Mouse (Mus musculus): ENCODE data around the gene C130026I21Rik. TPM values are rescaled to one million over a fixed set of nuclear protein-coding genes. Genes with fewer than 3 reads are reported as not detected.
A peak's percentile ranks its signal among the peaks of the same experiment; 100 is the strongest.
"Not testable (repeated sequence)": the region's sequence is repeated elsewhere in the genome, so short reads cannot be mapped to it uniquely, and the experiment has no call there.

Gene C130026I21Rik
- polyA plus RNA-seq, 1 experiment from 2014 or later: 0.33 TPM

DNA sequence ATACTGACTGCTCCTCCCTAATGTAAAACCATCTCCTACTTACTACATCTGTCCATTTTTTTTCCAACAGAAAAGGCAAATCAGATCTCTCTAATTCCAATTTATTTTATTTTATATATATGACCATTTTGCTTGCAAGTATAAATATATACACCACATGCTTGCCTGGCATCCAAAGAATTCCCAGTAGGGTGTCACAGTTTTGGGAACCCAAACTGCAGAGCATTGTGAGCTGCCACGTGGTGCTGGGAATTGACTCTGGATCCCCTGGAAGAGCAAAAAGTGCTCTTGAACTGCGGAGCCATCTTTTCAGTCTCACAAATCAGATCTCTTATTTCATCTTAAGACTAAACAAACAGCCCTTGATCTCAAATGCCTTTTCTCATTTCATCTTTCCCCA is 107.5 kb downstream of the C130026I21Rik start:
- 37% methylated on average over 1 of the region's 2 CpGs for WGBS
- DNase-seq (ENCODE audit: low spot score); H3K9me3 ChIP-seq (ENCODE audit: control insufficient read depth, low read length); H3K4me3 ChIP-seq (replicated peaks; ENCODE audit: low read length); H3K4me2 ChIP-seq (replicated peaks); H3K27me3 ChIP-seq (ENCODE audit: control insufficient read depth, insufficient read depth, low read length); H3K36me3 ChIP-seq (replicated peaks; ENCODE audit: control insufficient read depth, insufficient read depth); ATAC-seq (ENCODE audit: low FRiP score); H3K4me1 ChIP-seq (replicated peaks; ENCODE audit: control insufficient read depth, insufficient read depth, low read length); H3K27ac ChIP-seq; H3K9ac ChIP-seq: not testable (repeated sequence)

DNA sequence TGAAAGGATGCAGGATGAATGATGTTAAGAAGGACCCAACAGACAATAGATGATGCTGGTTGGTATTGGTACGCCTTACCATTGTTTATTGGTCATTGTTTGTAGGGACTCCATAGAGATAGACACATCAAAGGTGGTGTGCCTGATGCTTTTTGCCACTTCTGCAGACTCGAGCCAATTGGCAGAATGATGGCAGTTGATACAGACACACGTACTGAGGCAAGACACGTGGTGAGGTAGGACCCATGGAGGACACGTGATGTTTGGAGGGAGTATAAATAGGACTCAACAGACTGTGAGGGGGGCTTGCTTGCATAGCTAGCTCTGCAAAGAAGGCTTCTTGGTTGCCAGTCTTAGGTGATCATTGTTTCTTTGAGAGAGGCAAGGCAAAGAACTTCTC is 115.2 kb downstream of the C130026I21Rik start:
- H3K4me1 ChIP-seq (replicated peaks; ENCODE audit: control insufficient read depth, insufficient read depth, low read length); H3K4me3 ChIP-seq (replicated peaks; ENCODE audit: low read length); H3K36me3 ChIP-seq (replicated peaks; ENCODE audit: control insufficient read depth, insufficient read depth); ATAC-seq (ENCODE audit: low FRiP score); H3K9ac ChIP-seq; H3K4me2 ChIP-seq (replicated peaks); H3K27ac ChIP-seq; H3K9me3 ChIP-seq (ENCODE audit: control insufficient read depth, low read length); H3K27me3 ChIP-seq (ENCODE audit: control insufficient read depth, insufficient read depth, low read length); DNase-seq (ENCODE audit: low spot score): not testable (repeated sequence)
- WGBS: 83% methylated on average over 4 of the region's 5 CpGs

DNA sequence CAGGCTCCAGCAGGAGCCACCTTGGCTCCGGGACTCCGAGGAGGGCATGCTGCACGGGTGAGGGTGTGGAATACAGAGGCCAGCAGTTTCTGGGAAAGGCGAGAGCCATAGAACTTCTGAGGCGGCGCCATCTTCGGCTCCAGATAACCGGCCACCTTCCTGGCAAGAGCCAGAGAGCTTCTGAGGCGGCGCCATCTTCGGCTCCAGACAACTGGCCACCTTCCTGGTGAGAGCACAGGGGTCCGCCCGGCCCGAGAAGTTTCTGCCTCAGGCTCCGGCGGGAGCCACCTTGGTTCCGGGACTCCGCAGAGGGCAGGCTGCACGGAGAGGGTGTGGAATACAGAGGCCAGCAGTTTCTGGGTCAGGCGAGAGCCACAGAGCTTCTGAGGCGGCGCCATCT is 136.7 kb downstream of the C130026I21Rik start:
- 96% methylated on average over 21 of the region's 22 CpGs for WGBS

GRCm38 (mm10) chr1:85121841-85122240 is 148.5 kb downstream of the C130026I21Rik start:
- H3K27ac ChIP-seq; H3K9me3 ChIP-seq (ENCODE audit: control insufficient read depth, low read length); H3K36me3 ChIP-seq (replicated peaks; ENCODE audit: control insufficient read depth, insufficient read depth); DNase-seq (ENCODE audit: low spot score); ATAC-seq (ENCODE audit: low FRiP score); H3K4me2 ChIP-seq (replicated peaks); H3K4me3 ChIP-seq (replicated peaks; ENCODE audit: low read length); H3K9ac ChIP-seq; H3K27me3 ChIP-seq (ENCODE audit: control insufficient read depth, insufficient read depth, low read length); H3K4me1 ChIP-seq (replicated peaks; ENCODE audit: control insufficient read depth, insufficient read depth, low read length): not testable (repeated sequence)
- 86% methylated on average over 4 of the region's 4 CpGs for WGBS

More for the DNA sequence above, 136.7 kb downstream of the C130026I21Rik start:
- not testable (repeated sequence) for H3K4me1 ChIP-seq (replicated peaks; ENCODE audit: control insufficient read depth, insufficient read depth, low read length); H3K9me3 ChIP-seq (ENCODE audit: control insufficient read depth, low read length); DNase-seq (ENCODE audit: low spot score); H3K4me2 ChIP-seq (replicated peaks); ATAC-seq (ENCODE audit: low FRiP score); H3K9ac ChIP-seq; H3K4me3 ChIP-seq (replicated peaks; ENCODE audit: low read length); H3K36me3 ChIP-seq (replicated peaks; ENCODE audit: control insufficient read depth, insufficient read depth); H3K27me3 ChIP-seq (ENCODE audit: control insufficient read depth, insufficient read depth, low read length); H3K27ac ChIP-seq

DNA sequence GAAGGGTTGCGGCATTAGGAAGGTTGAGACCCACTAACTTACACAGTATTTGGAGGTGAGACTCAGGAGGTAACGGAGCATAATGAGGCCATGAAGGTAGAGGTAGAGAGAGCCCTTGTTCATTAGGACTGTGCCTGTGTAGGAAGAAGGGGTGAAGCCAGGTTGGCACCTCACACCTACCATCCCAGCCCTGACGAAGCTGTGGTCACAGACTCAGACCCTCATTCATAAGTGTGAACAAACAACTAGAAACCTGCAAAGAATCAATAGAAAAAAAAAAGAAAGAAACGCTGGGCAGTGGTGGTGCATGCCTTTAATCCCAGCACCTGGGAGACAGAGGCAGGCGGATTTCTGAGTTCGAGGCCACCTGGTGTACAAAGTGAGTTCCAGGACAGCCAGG is 152.0 kb downstream of the C130026I21Rik start:
- not testable (repeated sequence) for ATAC-seq (ENCODE audit: low FRiP score); H3K4me3 ChIP-seq (replicated peaks; ENCODE audit: low read length); H3K9ac ChIP-seq; DNase-seq (ENCODE audit: low spot score); H3K27me3 ChIP-seq (ENCODE audit: control insufficient read depth, insufficient read depth, low read length); H3K4me2 ChIP-seq (replicated peaks); H3K4me1 ChIP-seq (replicated peaks; ENCODE audit: control insufficient read depth, insufficient read depth, low read length); H3K36me3 ChIP-seq (replicated peaks; ENCODE audit: control insufficient read depth, insufficient read depth); H3K27ac ChIP-seq; H3K9me3 ChIP-seq (ENCODE audit: control insufficient read depth, low read length)
- WGBS: 85% methylated on average over 5 of the region's 6 CpGs

GRCm38 (mm10) chr1:85117537-85117936 is 152.8 kb downstream of the C130026I21Rik start:
- ATAC-seq (ENCODE audit: low FRiP score); H3K27ac ChIP-seq; DNase-seq (ENCODE audit: low spot score); H3K27me3 ChIP-seq (ENCODE audit: control insufficient read depth, insufficient read depth, low read length); H3K9ac ChIP-seq; H3K4me3 ChIP-seq (replicated peaks; ENCODE audit: low read length); H3K36me3 ChIP-seq (replicated peaks; ENCODE audit: control insufficient read depth, insufficient read depth); H3K9me3 ChIP-seq (ENCODE audit: control insufficient read depth, low read length); H3K4me1 ChIP-seq (replicated peaks; ENCODE audit: control insufficient read depth, insufficient read depth, low read length); H3K4me2 ChIP-seq (replicated peaks): not testable (repeated sequence)
- 64% methylated on average over 4 of the region's 6 CpGs for WGBS

GRCm38 (mm10) chr1:85114666-85115402 is 155.5 kb downstream of the C130026I21Rik start:
- H3K9ac ChIP-seq; H3K9me3 ChIP-seq (ENCODE audit: control insufficient read depth, low read length); H3K27ac ChIP-seq; H3K4me2 ChIP-seq (replicated peaks); H3K4me3 ChIP-seq (replicated peaks; ENCODE audit: low read length); H3K27me3 ChIP-seq (ENCODE audit: control insufficient read depth, insufficient read depth, low read length); ATAC-seq (ENCODE audit: low FRiP score); H3K36me3 ChIP-seq (replicated peaks; ENCODE audit: control insufficient read depth, insufficient read depth); DNase-seq (ENCODE audit: low spot score); H3K4me1 ChIP-seq (replicated peaks; ENCODE audit: control insufficient read depth, insufficient read depth, low read length): not testable (repeated sequence)
- WGBS: 53% methylated on average over 6 of the region's 6 CpGs

DNA sequence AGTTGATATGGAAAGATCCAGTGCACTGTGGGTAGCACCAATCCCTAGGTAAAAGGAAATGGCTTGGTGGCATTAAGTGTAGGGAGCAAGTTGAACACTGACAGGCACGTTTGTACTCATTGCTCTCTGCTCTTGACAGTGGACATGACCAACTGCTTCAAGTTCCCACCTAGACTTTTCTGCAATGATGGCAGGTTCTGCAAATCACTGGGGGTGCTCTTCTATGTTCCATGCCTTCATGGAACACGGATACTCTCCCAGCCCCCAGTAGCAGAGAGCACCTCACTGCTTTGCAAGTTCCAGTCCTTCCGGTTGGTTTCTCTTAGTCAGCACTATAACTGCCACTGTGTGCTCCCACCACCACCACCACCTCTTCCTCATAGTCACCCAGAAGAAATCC is 156.3 kb downstream of the C130026I21Rik start:
- WGBS: 85% methylated on average over 3 of the region's 3 CpGs
- not testable (repeated sequence) for H3K4me2 ChIP-seq (replicated peaks); DNase-seq (ENCODE audit: low spot score); H3K27ac ChIP-seq; H3K4me1 ChIP-seq (replicated peaks; ENCODE audit: control insufficient read depth, insufficient read depth, low read length); H3K9ac ChIP-seq; H3K27me3 ChIP-seq (ENCODE audit: control insufficient read depth, insufficient read depth, low read length); H3K36me3 ChIP-seq (replicated peaks; ENCODE audit: control insufficient read depth, insufficient read depth); H3K4me3 ChIP-seq (replicated peaks; ENCODE audit: low read length); H3K9me3 ChIP-seq (ENCODE audit: control insufficient read depth, low read length)
- peak; percentile 70 for ATAC-seq (ENCODE audit: low FRiP score)

DNA sequence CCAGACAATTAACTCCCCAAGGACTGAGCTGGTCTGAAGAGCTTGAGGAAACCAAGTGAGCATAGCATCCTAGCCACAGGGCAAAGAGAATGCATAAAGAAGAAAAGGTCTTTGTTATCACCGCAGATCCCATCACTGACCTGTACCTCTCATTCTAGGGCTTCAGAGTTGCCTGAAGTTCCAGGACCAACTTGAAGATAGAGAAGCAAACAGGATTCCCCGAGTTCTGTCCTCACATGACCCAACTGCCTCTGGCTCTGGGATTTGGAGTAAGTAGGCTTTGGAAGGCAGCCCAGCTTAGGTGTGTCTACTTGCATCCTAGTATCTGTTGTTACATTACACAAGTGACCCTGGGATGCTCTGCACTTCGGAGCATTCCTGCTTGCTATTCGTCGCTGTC is 157.5 kb downstream of the C130026I21Rik start:
- not testable (repeated sequence) for H3K4me3 ChIP-seq (replicated peaks; ENCODE audit: low read length); H3K4me1 ChIP-seq (replicated peaks; ENCODE audit: control insufficient read depth, insufficient read depth, low read length); ATAC-seq (ENCODE audit: low FRiP score); H3K27me3 ChIP-seq (ENCODE audit: control insufficient read depth, insufficient read depth, low read length); H3K36me3 ChIP-seq (replicated peaks; ENCODE audit: control insufficient read depth, insufficient read depth); H3K27ac ChIP-seq; DNase-seq (ENCODE audit: low spot score); H3K4me2 ChIP-seq (replicated peaks); H3K9me3 ChIP-seq (ENCODE audit: control insufficient read depth, low read length); H3K9ac ChIP-seq
- 73% methylated on average over 2 of the region's 5 CpGs for WGBS

- H3K4me2 ChIP-seq (replicated peaks); H3K4me3 ChIP-seq (replicated peaks; ENCODE audit: low read length); H3K36me3 ChIP-seq (replicated peaks; ENCODE audit: control insufficient read depth, insufficient read depth); H3K27me3 ChIP-seq (ENCODE audit: control insufficient read depth, insufficient read depth, low read length); ATAC-seq (ENCODE audit: low FRiP score); H3K9me3 ChIP-seq (ENCODE audit: control insufficient read depth, low read length); H3K4me1 ChIP-seq (replicated peaks; ENCODE audit: control insufficient read depth, insufficient read depth, low read length); H3K27ac ChIP-seq; H3K9ac ChIP-seq; DNase-seq (ENCODE audit: low spot score): not testable (repeated sequence)
- WGBS: 85% methylated on average over 7 of the region's 7 CpGs
Observed at GRCm38 (mm10) chr1:85112266-85112665, 158.1 kb downstream of the C130026I21Rik start.

All from hindbrain, embryonic 14.5 days (tissue).